Mouse (Mus musculus) spleen, adult 2 months (tissue): Measurements from ENCODE around the gene Ctcfl.

Experiments used
- CTCF ChIP-seq: fragments of 200-500 bp; IDR thresholded peaks from 2 replicates; pipeline ENCODE4 v1.5.1; 2011; ENCODE audit warnings: mild to moderate bottlenecking, inconsistent platforms; ENCODE audit not compliant: insufficient read depth, insufficient read length, insufficient replicate concordance; ENCODE audit errors: extremely low read depth
- POLR2A ChIP-seq: fragments of 200-500 bp; IDR thresholded peaks from 2 replicates; pipeline ENCODE4 v1.6.1; 2011; ENCODE audit warnings: low read depth, low read length, inconsistent platforms

GRCm38 (mm10) chr2:173064864-173065263 is 54.5 kb downstream of the Ctcfl start:
- no peak for TF ChIP-seq CTCF
- no peak for TF ChIP-seq POLR2A
